Mouse (Mus musculus) olfactory bulb, adult 2 months (tissue): Measurements from ENCODE around the gene Slc28a3.

Experiments
- CTCF ChIP-seq: fragments of 200-500 bp; IDR thresholded peaks from 2 replicates; pipeline ENCODE4 v1.5.1; 2012; ENCODE audit warnings: low read depth, mild to moderate bottlenecking, low read length, moderate library complexity; ENCODE audit not compliant: insufficient read depth
- POLR2A ChIP-seq: fragments of 200-500 bp; IDR thresholded peaks from 2 replicates; pipeline ENCODE4 v1.6.1; 2012; ENCODE audit warnings: mild to moderate bottlenecking, low read depth, low read length, moderate library complexity; ENCODE audit not compliant: insufficient read depth

DNA sequence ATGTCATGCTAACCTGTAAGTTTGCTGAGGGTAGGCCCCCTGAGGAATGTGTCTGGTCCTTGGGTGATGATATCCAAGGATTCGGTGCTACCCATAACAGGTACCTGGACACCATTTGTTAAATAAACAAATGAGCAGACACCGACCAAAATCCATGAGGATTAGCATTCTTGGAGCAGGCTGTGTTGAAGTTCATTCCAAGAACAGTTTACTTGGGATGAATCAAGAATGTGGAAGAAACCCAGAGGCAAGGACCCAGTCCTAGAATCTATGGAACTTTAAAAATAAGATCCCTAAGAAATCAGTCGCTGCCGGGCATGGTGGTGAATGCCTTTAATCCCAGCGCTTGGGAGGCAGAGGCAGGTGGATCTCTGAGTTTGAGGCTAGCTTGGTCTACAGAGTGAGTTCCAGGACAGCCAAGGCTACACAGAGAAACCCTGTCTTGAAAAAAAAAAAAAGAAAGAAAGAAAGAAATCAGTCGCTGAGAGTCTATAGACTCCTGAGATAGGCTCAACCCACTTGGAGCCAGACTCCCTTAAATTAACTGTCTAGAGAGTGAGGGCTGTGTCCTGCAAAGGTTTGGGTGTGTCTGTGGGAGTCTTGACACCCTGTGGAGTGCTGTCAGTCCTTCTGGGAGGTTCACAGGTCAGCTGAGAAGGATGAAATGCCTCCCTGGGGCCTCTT, 73.3 kb downstream of the Slc28a3 start:
- TF ChIP-seq POLR2A (no peak), CTCF (no peak)
